Mouse (Mus musculus): ENCODE measurements at regions not wholly inside any gene's neighbourhood (a gene's known extent, or its start where the extent isn't known, plus 50 kb on each side); places are given as distances from the start of the nearest gene placed in this dataset.

DNA sequence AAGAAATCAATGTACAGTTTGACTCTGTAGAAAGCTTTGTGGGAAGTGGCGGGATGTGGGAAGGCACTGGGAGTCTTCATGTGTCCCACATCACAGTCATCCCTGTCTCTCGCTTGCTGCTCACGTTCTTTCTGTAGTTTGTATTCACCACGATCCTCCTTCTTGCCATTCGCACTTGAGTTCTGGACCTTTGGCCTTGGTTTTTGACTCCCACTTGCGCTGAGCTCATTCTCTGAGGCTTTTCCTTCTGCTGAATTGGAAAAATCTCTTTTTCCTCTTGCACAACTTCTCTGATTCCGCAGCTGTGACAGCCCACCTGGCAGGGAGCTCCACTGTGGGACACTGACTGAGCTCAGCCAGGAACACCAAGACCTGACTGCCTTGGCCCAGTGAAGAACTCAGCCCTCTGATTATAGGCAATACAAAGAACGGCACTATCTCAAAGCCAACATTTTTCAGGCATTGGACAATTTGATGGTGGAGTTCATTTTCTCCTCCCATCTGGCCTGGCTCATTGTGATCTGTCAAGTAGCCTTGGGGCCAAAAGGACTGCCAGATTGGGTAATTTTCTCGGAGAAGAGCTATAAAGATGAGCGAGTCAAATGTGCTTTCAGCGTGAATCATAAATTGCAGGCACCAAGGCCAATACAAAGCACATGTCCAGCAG is 299.9 kb downstream of the Plpp3 start:
- peak; percentile 4 to 6 for DNase-seq (ENCODE audit: low spot score in 2 of 2)

DNA sequence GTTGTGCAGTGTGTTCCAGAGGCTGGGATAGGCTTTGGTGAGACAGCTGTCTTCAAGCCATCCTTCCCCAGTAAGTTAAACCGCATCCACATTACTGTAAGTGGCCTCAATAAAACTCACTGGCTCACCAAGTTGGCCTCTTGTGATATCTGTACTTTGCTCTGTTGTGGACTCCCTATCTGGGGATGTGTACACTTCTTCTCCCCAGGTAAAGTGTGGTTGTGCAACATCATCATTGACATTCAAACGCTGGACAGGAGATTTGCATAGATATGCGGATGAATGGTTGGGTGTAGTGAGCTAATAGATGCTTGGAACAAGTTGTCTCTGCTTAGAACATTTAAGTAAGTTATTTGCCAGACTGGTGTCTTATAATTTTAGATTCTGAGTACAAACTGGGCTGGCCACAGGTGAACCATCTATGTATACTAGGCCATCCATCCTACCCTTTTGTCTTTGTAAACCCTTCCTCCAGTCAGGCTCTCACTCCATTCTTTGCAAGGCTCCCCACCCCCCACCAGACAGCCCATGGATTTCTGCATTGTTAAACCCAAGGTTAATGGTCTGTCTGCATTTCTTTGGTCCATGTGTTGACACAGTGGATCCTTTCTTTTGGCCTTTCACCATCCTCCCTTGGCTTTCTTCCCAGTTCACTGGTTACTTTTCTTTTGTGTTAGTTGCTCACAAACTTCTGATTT is 303.0 kb downstream of the Plpp3 start:
- no peak for DNase-seq (ENCODE audit: low spot score in 2 of 2)

DNA sequence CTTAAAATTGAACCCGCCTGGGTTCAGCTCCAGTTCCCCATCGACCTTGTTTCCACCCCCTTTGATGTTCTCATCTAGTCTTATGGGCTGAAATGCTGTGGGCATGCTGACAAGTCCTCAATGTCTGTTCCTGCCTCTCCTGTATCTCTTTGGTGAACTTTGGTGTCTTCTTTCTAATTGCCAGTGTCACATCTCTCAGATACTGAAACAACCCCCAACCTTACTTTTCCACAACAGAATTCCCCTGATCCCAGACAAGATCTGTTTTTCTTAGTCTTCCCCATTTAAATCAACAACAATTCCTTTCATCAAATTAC is 303.5 kb downstream of the Plpp3 start:
- no peak for DNase-seq (ENCODE audit: low spot score in 2 of 2)

DNA sequence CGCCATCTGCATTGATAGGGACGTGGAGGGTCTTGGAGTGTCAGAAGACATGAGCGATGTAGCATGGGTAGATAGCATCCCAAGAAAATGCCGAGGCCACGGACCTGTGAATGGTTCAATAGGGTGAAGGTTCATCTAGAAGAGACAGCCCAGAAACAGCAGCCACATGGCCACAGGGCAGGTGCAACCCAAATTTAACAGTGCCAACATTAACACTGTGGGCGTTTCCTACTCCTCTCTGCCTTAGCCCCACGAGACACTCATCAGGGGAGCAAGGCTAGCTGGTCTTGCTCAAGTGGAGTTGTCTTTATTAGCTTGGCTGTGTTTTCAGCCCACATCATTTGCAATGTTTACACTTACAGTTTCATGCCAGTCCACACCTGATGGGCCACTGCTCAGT is 310.7 kb downstream of the Plpp3 start:
- DNase-seq (ENCODE audit: low spot score in 2 of 2): no peak

DNA sequence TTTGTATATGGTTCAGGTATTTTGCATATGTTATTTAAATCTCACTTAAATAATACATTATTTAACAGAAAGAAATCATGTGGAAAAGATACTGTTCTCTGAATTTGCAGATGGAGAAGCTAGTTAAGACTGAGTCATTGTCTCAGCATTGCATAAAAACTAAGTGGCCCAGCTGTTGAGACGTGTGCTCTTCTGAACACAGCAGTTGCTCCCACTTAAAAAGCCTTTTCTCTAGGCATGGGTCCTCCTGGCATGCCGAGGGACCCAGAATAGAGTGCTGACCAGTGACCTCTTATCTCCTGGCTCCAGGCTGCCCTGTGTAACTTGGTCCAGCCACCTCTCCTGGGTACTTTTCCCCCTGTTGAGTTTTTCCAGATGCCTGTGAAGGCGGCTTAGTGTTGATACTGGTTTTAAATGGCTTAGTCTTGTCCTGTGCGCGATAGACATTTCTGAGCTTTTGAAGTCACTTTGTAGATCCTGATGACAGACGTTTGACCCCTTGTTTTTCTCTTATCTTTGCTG is 312.2 kb downstream of the Plpp3 start:
- DNase-seq (ENCODE audit: low spot score in 2 of 2): no peak

DNA sequence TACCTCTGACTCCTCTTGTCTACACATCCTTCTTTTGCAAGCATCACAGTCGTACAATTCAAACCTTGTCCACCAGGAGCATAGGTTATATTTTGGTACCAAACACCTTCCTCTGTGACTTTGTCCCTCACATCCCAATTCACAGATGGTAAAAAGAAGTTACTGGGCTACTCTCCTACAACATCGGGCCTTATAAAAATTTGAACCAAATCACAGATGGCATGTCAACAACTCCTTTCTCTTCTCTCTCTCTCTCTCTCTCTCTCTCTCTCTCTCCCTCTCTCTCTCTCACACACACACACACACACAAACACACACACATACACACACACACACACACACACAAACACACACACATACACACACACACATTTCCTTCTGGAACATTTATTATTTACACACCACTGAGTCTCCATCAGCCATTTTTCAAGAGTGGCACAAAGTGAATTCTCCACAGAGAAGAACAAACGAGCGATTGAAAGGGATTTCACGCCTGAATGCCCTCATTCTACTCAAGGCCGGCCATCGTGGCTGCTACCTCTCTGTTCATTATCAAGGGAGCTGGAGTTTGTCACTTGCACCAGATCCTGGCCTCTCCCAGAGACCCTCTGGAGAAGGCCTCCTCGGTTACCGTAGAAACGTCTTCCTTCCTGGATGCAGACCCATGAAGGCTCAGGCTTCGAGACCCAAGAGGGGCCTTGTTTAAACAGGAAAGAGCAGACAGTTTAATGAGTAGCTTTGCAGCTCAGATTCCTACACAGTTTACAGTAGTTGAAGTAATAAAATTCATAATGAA is 314.7 kb upstream of the Gm12728 start:
- no peak for DNase-seq (ENCODE audit: low spot score in 2 of 2)

DNA sequence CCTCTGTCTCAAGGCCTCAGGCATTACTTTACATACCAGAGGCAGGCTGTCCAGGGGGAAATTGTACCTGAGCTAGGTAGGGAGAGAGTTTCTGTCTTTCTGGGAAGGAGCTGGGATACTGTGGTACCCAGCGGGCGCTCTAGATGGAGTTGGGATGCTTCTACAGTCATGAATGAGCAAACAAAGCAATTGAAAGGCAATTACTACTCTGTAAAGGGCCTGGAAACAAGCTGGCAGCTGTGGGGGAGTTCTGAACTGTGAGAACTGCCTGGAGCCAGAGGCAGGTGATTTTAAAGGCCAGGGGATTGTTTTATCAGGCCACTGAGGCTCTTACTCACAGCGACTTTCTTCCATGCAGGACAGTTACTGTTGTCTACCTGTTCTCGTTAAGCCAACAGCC is 313.3 kb upstream of the Gm12728 start:
- DNase-seq (ENCODE audit: low spot score in 2 of 2): no peak

DNA sequence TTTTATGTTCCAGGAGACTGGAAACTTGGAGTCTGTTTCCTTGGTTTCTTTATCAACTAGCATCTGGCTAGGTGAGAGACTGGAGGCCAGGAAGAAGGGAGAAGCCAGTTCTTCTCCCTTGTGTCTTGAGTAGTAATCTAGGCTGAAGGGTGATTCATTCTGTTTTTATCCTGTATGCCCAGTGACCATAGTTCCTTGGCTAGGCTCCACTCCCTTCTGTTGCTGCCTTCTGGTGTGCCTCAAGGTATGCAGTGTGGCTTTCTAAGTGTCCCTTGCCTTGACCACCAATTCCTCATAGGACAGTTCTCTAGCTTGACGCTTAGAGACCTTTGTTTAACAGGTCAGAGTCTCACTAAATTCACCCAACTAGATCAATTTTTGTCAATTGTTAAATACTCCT is 303.3 kb upstream of the Gm12728 start:
- no peak for DNase-seq (ENCODE audit: low spot score in 2 of 2)

DNA sequence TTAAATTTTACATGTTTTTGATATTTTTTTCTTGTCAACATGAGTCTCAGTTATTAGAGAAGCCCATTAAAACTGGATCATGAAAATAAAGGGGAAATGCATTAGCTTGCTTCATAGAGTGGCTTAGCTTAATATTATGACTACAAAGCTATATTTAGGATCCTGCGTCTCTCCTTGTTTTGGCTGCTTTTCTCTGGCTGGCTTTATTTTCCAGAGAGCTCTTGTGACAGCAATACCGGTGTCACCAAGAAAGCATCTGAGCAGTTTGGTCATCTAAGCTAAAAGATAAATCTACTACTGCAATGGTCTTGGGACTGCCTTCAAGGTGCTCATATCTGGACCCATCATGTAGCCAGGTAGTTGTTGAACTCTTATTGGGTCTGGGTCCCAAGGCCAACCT is 293.5 kb upstream of the Gm12728 start:
- no peak for DNase-seq (ENCODE audit: low spot score in 2 of 2)

DNA sequence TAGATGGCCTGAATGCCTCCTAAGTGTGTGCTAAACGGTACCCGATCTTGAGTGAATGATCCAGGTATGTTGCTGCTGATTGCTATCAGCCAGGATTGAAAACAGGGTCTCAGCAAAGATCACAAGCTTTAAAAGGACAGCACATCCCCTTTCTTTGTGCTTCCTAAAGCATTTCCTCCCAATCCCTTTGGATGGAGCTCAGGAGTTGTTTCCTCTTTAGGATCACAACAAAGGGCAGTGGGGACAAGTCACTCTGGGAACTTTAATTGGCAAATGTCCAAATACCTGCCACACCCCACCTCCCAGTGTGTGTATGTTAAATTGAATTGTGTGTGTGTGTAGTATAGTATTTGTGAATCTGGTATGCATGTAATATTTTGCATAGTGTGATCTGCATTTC is 283.5 kb upstream of the Gm12728 start:
- DNase-seq (ENCODE audit: low spot score in 2 of 2): no peak

DNA sequence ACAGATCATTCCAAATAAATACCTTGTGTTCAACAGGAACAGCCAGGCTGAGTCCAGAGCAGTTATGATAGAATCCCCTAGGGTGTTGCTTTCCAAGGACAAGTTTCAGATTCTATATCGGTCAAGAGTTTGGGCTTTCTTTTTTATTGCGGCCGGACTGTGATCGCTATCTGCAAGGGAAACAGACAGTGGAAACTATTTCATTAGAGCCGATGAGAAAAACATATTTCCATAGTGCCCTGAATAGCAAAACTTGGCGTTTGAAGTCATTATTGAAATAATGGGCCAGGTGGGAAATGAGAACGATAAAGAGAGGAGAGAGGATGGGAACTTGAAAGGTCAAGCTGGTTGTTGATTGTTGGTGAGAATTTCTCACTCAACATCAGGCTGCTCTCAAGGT is 282.4 kb upstream of the Gm12728 start:
- no peak for DNase-seq (ENCODE audit: low spot score in 2 of 2)

DNA sequence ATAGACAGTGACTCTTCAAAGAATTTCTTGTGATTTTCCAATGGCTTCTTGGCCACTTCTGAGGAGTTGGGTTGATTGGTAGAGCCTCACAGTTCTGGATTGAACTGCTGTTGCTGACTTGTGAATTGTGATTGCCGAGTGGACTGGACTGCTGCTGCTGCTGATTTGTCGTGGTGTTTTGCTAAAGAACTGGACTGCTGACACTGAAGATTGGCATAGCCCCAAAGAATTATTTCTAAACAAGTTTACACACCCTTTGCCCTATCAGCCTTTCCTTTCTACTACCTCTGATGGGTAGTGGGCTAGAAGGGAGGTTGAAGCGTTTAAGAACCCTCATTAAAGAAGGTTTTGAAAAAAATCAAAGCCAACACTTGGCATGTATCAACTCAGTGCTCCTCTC is 280.6 kb upstream of the Gm12728 start:
- no peak for DNase-seq (ENCODE audit: low spot score in 2 of 2)

DNA sequence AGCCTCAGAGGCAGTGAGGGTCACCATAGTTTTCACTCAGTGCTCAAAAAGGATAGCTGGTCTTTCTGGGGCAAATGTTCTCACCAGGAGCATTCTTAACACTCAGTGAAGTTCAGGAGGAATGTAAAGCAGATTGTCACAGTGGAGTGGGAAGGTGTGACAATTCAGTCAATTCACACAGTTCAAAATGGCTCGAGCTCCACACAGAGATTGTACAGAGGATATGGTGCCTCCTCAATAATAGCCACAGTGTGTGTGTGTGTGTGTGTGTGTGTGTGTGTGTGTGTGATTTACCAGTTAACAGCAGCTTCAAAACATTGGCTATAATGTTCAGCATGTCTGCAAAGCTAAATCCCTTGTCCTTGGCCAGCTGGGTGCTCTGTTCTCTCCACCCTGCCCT is 279.3 kb upstream of the Gm12728 start:
- DNase-seq (ENCODE audit: low spot score in 2 of 2): no peak

DNA sequence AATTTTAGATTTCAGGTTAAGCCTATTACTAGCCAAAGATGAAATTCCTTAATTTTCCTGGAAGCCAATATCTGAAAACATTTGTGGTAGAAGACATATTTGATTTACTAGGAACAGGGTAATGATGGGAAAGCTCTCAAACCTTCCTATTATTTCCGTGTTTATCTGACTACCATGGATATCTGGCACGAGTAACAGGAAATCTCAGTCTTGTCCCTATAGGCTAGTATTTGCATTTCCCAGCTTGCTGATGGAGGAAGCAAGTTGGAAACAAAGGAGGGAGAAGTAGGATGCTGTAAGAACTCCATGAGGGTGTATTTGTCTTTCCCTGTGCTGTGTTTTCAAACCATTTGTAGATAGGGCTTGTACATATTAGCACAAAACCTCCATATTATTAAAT is 264.5 kb upstream of the Gm12728 start:
- DNase-seq (ENCODE audit: low spot score in 2 of 2): no peak

DNA sequence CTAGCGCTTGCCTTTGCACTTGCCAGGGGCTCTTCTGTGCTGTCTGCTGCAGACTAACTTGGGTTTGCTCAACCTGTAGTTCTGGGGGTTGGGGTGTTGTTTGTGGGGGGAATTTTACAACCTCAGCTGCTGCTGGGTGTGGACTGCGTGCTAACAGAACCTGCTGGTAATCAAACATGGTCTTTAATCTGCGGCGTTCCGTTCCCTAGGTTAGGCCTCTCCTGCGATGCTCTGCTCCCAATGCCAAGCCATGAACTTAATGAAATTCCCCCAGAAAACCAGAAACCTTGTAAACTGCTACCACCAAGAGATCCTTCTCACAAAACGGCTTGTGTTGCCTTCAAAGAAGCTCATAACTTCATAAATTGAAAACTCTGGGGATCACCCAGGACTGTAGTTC is 262.9 kb upstream of the Gm12728 start:
- no peak for DNase-seq (ENCODE audit: low spot score in 2 of 2)

DNA sequence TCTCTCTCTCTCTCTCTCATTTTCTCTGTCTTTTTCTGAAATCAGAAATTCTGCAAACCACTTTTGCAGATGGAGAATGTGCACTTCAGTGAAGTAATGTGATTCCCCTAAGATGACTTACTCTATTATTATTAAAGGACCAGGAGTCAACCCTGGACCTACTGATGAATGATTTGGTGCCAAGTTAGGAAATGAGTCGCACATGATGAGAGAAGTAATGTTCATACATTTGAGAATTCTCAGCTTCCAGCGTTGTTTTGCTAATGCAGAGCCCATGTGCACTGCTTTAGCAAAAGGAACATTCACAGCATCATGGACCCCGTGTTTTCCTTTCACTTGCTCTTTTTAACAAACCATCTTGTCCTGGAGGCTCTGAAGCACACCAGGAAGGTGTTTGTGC is 262.4 kb upstream of the Gm12728 start:
- no peak for DNase-seq (ENCODE audit: low spot score in 2 of 2)

DNA sequence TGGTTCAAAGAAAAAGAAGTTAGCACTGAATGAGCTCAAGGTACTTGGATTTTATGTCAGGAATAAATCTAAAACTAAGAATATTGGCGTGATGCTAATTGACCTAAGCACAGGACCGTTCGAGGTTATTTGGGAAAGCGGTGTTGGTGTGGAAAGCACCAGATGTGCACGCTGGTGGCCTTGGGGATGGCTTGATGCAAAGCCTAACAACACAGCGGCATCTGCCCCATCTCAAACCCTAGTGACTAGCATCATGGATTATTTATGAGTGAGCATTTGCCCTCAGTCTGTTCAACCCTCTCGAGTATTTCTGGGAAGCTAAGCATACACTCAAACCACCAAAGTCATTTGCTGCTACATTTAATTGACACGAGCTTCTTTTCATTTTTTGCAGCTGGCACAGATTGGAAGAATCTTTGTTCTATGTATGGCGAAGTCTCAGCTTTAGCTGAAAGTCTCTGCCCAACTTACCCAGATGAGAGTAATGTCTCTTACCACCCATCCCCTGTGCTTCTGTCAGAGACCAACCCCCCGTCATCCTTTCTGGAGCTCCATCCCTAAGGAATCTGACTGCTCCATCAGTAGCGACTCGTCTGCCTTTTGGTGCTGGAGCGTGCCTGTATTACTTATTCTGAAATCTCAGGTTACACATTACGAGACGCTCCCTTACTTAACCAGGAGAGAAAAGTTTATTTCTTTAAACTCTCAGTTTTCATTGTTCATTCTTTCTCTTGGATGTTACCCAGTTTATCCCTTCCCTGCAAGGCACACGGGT is 257.8 kb upstream of the Gm12728 start:
- no peak for DNase-seq (ENCODE audit: low spot score in 2 of 2)

DNA sequence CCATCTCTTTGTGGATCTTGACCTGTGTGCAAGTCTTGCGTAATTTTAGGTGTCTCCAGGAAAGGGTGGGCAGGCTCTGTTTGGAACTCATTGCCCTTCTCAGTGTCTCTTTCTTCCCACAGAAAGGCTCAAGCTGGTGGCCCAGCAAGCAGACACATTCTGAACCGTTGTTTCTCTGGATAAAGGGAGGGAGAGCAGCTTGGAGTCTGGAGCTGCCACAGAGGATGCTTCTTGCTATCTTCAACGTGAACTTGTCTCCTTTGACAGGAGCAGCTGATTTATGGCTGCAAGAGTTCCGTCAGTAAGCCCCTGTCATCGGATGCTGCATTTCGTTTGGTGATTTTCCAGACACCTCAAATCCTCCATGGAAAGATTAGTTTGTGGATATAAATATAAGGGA is 254.2 kb upstream of the Gm12728 start:
- no peak for DNase-seq (ENCODE audit: low spot score in 2 of 2)

DNA sequence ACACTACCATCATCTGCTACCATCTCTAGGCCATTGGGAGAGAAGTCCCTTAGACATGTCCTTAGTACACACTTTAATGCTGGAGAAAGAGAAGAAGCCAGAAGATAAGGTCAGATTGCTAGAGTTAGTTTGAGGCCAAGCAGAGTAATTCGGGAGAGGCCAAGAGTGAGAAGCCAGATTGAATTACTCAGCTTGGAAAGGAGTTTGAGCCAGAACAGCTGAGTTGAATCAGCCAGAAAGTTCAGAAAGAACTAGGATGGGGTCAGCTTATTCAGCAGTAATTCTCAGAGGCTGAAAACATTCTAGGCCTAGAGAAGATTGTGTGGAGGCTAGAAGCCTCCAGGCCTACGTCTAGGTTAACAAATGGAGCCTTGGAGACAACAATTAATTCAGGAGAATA is 244.2 kb upstream of the Gm12728 start:
- DNase-seq (ENCODE audit: low spot score in 2 of 2): no peak

DNA sequence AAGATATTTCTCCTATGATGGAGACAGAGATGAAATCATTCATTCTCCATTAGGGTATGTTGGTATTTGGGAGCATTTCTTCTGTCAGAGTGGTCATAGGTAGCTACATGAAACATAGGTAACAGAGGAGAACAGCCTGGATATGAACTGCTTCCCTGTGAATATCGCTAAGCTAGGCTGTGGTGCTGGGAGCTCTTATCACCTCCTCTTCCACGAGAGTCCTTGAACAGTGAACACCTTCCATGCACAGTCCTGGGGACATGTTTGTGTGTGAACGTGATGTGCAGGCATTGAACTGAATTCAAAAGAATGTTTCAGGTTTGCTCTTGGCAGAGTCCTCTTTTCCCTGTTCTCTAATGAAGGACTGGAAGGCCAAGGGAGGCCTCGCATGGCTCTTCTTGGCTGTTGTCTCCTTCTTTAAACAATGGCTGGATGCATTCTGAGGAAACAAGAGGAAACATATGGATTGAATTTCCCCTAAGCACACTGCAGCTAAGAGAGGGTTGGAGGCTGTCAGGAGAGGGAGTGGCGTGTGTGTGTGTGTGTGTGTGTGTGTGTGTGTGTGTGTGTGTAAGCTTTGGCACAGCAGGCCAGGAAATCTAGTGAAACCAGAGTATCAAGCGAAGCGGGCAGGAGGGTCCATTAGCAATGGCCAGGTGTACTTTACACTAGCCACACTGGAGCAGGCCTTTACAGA is 239.8 kb upstream of the Gm12728 start:
- no peak for DNase-seq (ENCODE audit: low spot score in 2 of 2)

Data from adrenal gland, postnatal 4 days (tissue).